In genomic region chr2:104887882-104888566, GRCm38 (mm10) we compare ENCODE assay signal across 8 mouse cellular contexts. TPM values are rescaled to one million over a fixed set of nuclear protein-coding genes. Genes with fewer than 3 reads are reported as not detected.
DNase-seq lines count a peak whose midpoint lies in the region; ATAC-seq and TF ChIP-seq lines count a peak whose summit lies in the region.

No protein-coding gene starts in this region.

- no peak overlapping the region for H3K9ac ChIP-seq in ES-E14 (ENCODE audit: insufficient read depth, low read depth, low read length, poor library complexity, severe bottlenecking)

- in situ Hi-C loops in ES-E14 (cut with MboI; ENCODE audit: low sequenced_read_pairs in 2 of 2, unreplicated experiment in 2 of 2), result no loop called here

- H3K36me3 ChIP-seq in ES-E14 (ENCODE audit: control insufficient read depth, insufficient read depth, low read length, poor library complexity, severe bottlenecking), result no peaks in the 10 kb centered on the region

- peak; percentile 77 for ATAC-seq in erythroblast, adult 5-6 weeks (replicated peaks; ENCODE audit: low FRiP score, poor library complexity, severe bottlenecking)

- no peak overlapping the region for H3K27ac ChIP-seq in ES-E14 (ENCODE audit: insufficient read depth, low read depth, low read length, poor library complexity, severe bottlenecking)
- no peak overlapping the region for H3K27ac ChIP-seq in bone marrow macrophage, adult 2 months (ENCODE audit: insufficient read depth, low read depth, low read length)

- intact Hi-C loops in heart, postnatal 14 days (cut with DNase I), result loop anchor here (2.0 kb wide), 1 partner anchor 343 kb away; no protein-coding TSS in a partner anchor

- no peak overlapping the region for H3K4me3 ChIP-seq in ES-E14 (ENCODE audit: insufficient read depth in 1 of 2, low read depth in 1 of 2, low read length in 2 of 2, poor library complexity in 1 of 2, severe bottlenecking in 1 of 2)
- no peak overlapping the region for H3K4me3 ChIP-seq in bone marrow macrophage, adult 2 months (ENCODE audit: insufficient read depth, low read length)

- H3K4me1 ChIP-seq in ES-E14 (ENCODE audit: control insufficient read depth in 2 of 2, insufficient read depth in 2 of 2, low read length in 2 of 2, poor library complexity in 1 of 2), result peaks cover 0 to 2% of the 10 kb centered on the region in 2 experiments; a peak in 1 of 4 replicates
- H3K4me1 ChIP-seq in bone marrow macrophage, adult 2 months (ENCODE audit: control insufficient read depth, insufficient read depth, low read length), result no peaks in the 10 kb centered on the region

- peak; percentile 59 for DNase-seq in ES-E14 (ENCODE audit: low read depth, low spot score)
- DNase-seq in heart, postnatal 14 days, result peak; percentile 80 to 84
- peak; percentile 62 to 87 for DNase-seq in layer of hippocampus, adult 8-10 months (ENCODE audit: low spot score in 2 of 2)
- peak; percentile 83 for DNase-seq in lung, postnatal 36 days
- DNase-seq in right cerebral cortex, adult 2 months (ENCODE audit: low spot score in 2 of 2), result peak; percentile 90 to 91
- DNase-seq in urinary bladder, postnatal 10 days (ENCODE audit: low spot score), result peak; percentile 24

- TF ChIP-seq CTCF in bone marrow macrophage, adult 2 months (IDR thresholded peaks at IDR 0.05; ENCODE audit: low read depth, low read length), result peak; percentile 70

- no peak for TF ChIP-seq POLR2A in bone marrow macrophage, adult 2 months (IDR thresholded peaks at IDR 0.05; ENCODE audit: borderline replicate concordance, low read depth, low read length)

- no peaks in the 10 kb centered on the region for H3K9me3 ChIP-seq in ES-E14 (ENCODE audit: control insufficient read depth, insufficient read depth, low read depth, low read length)

TF ChIP-seq in ES-E14, 5 proteins besides CTCF, POLR2A, EP300 and RAD21:
- TF ChIP-seq HCFC1 (IDR thresholded peaks at IDR 0.05; ENCODE audit: borderline replicate concordance, insufficient read depth, low read length), result no peak
- TF ChIP-seq ZC3H11A (IDR thresholded peaks at IDR 0.05; ENCODE audit: borderline replicate concordance, low read depth, low read length), result 0 out of 2 replicates have a peak, but pooled peaks have one; percentile 54
- no peak for TF ChIP-seq ZNF384 (IDR thresholded peaks at IDR 0.05; ENCODE audit: low read depth, low read length)

RNA-seq across cellular contexts. Expression of gene Ccdc73, which starts 20.4 kb away (rescaled TPM):
- 2.1 and 3.5 TPM in 2 replicates for total RNA-seq in ES-E14 (2012; rRNA removed)
- polyA plus RNA-seq in bone marrow macrophage, adult 2 months (2012; ENCODE audit: insufficient read depth, insufficient read length, missing spikeins), result 6.3 and 16.9 TPM in 2 replicates
- 4.8 and 31.3 TPM in 2 replicates for total RNA-seq in erythroblast, adult 5-6 weeks (2015; ENCODE audit: low replicate concordance)
- 5.7 and 14.6 TPM in 2 replicates for total RNA-seq in erythroblast, adult 5-6 weeks (2017; ENCODE audit: low replicate concordance)
- 1 to 10 TPM; 3.2 to 4.9 TPM for total RNA-seq in heart, postnatal 14 days (2021)
- 1 to 10 TPM in 1 of 4 experiments, not detected in 3; 1.4 TPM for total RNA-seq in layer of hippocampus, adult 8-10 months (2022)

RNA-seq across cellular contexts. Expression of gene Prrg4, which starts 38.3 kb away (rescaled TPM):
- 45.4 and 61.6 TPM in 2 replicates for total RNA-seq in ES-E14 (2012; rRNA removed)
- 0.47 and 0.84 TPM in 2 replicates for polyA plus RNA-seq in bone marrow macrophage, adult 2 months (2012; ENCODE audit: insufficient read depth, insufficient read length, missing spikeins)
- total RNA-seq in erythroblast, adult 5-6 weeks (2015; ENCODE audit: low replicate concordance), result 0.84 TPM in 1 of 2 replicates, not detected in the other
- not detected in 2 replicates for total RNA-seq in erythroblast, adult 5-6 weeks (2017; ENCODE audit: low replicate concordance)
- total RNA-seq in heart, postnatal 14 days (2021), result 1 to 10 TPM; 1.5 to 2.0 TPM
- 1 to 10 TPM in 2 of 4 experiments, under 1 TPM in 2; 0.85 to 2.0 (median 1.2) TPM for total RNA-seq in layer of hippocampus, adult 8-10 months (2022)

Comparison
In these comparisons a context has a peak if more than half of its experiments do, and no peak if none do; other contexts are left out.
1. DNase-seq: peak in every context shown above with its lines; median percentile 90 in right cerebral cortex, adult 2 months; 83 in lung, postnatal 36 days; 82 in heart, postnatal 14 days; 74 in layer of hippocampus, adult 8-10 months; 59 in ES-E14; 24 in urinary bladder, postnatal 10 days.
2. RNA of gene Prrg4, which starts 38.3 kb away (total RNA-seq): 45.4 to 61.6 TPM in ES-E14; 1.5 to 2.0 TPM in heart, postnatal 14 days, 0.85 to 2.0 TPM in layer of hippocampus, adult 8-10 months and 0.84 TPM in erythroblast, adult 5-6 weeks; every median in the first group is over 10 times any median in the second.